Mouse (Mus musculus) G1E (cell line): ENCODE results near the gene Pdia2. TPM values are rescaled to one million over a fixed set of nuclear protein-coding genes. Genes with fewer than 3 reads are reported as not detected.

Source experiments
- ATAC-seq: 2 replicates; pipeline ENCODE4 v1.8.0; 2016; ENCODE audit warnings: mild to moderate bottlenecking; ENCODE audit not compliant: insufficient number of reproducible peaks, poor library complexity, low FRiP score, severe bottlenecking; ENCODE audit errors: extremely low read depth
- DNase-seq: peaks from one replicate; pipeline ENCODE4 v3.0.0; 2012; ENCODE audit warnings: low spot score
- H3K27me3 ChIP-seq: 2 replicates; pipeline ENCODE4 v1.6.1; 2012; ENCODE audit warnings: mild to moderate bottlenecking, low read length, inconsistent platforms; ENCODE audit not compliant: insufficient read depth
- H3K36me3 ChIP-seq: replicated peaks from 2 replicates; pipeline ENCODE3; 2012; ENCODE audit warnings: mild to moderate bottlenecking, inconsistent platforms
- H3K4me1 ChIP-seq: 2 replicates; pipeline ENCODE4 v1.6.1; 2012; ENCODE audit warnings: low read depth, low read length, inconsistent platforms, mixed read lengths; ENCODE audit not compliant: insufficient read depth
- H3K4me3 ChIP-seq: 2 replicates; pipeline ENCODE4 v1.5.1; 2012; ENCODE audit warnings: low read depth, mild to moderate bottlenecking, inconsistent platforms, low read length, moderate library complexity, mixed read lengths
- H3K9me3 ChIP-seq: replicated peaks from 2 replicates; pipeline ENCODE4 v1.6.1; 2012; ENCODE audit warnings: inconsistent platforms
- CTCF ChIP-seq: IDR thresholded peaks from 2 replicates; pipeline ENCODE4 v1.5.1; 2012; ENCODE audit warnings: low read depth, low read length, inconsistent platforms, mixed read lengths
- GATA1 ChIP-seq: IDR thresholded peaks from 2 replicates; pipeline ENCODE4 v1.6.1; 2012; ENCODE audit warnings: borderline replicate concordance, low read length, inconsistent platforms, mixed read lengths
- GATA2 ChIP-seq: IDR thresholded peaks from 2 replicates; pipeline ENCODE4 v1.6.1; 2012; ENCODE audit warnings: low read depth, low read length, inconsistent platforms, borderline replicate concordance
- POLR2AphosphoS5 ChIP-seq: IDR thresholded peaks from 2 replicates; pipeline ENCODE4 v1.6.1; 2012; ENCODE audit warnings: low read depth, low read length, inconsistent platforms; ENCODE audit not compliant: insufficient replicate concordance
- TAL1 ChIP-seq: conservative IDR thresholded peaks from 2 replicates; pipeline ENCODE4 v1.6.1; 2012; ENCODE audit warnings: low read depth, low read length, inconsistent platforms, mixed read lengths
- polyA plus RNA-seq: library from polyadenylated mRNA; stranded (reverse); fragments of >175 nt; gene quantifications from 2 replicates; pipeline ENCODE4 v1.2.3, GENCODE M21; 2012
- total RNA-seq, 2 experiments: library from RNA; stranded (forward) in 1 of 2; stranded (reverse) in 1 of 2; fragments of 200-1000 nt in 1 of 2; fragments of >200 nt in 1 of 2; fragmentation: Nextera tagmentation in 1 of 2; gene quantifications; 2 replicates each; pipeline ENCODE4 v1.2.3; 2014 to 2017

The Pdia2 gene
- total and polyA plus RNA-seq, 3 experiments, result 0.11 to 2.0 (median 0.65) TPM

DNA sequence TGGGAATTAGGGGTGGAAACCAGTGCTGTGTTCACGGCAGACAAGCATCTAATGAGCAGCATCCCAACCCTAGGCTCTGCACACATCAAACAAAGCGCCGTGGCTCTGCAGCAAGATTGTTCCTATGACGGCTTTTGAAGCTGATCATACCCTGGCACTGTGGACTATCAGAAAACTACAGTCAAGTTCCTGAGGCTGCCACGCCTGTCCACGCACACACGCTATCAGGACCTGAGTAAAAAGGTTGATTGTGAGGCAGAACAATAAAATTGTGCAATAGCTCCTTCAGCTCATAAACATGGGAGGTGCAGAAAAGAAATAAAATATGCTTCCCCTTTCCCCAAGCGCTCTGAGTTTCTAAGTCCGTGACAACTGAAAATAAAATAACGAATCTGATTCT is 38.8 kb upstream of the Pdia2 start:
- DNase-seq (no peak), ATAC-seq (no peak)
- no peaks in the 10 kb centered on the region for H3K9me3 ChIP-seq
- H3K4me3 ChIP-seq, result no peak overlapping the region; the same call in 1 of the 2 replicates
- peaks cover 80% of the 10 kb centered on the region for H3K4me1 ChIP-seq
- no peaks in the 10 kb centered on the region for H3K36me3 ChIP-seq
- H3K27me3 ChIP-seq, result no peaks in the 10 kb centered on the region
- no peak for TF ChIP-seq CTCF
- TF ChIP-seq POLR2AphosphoS5, result no peak
- no peak for TF ChIP-seq TAL1
- no peak for TF ChIP-seq GATA2
- TF ChIP-seq GATA1, result no peak

DNA sequence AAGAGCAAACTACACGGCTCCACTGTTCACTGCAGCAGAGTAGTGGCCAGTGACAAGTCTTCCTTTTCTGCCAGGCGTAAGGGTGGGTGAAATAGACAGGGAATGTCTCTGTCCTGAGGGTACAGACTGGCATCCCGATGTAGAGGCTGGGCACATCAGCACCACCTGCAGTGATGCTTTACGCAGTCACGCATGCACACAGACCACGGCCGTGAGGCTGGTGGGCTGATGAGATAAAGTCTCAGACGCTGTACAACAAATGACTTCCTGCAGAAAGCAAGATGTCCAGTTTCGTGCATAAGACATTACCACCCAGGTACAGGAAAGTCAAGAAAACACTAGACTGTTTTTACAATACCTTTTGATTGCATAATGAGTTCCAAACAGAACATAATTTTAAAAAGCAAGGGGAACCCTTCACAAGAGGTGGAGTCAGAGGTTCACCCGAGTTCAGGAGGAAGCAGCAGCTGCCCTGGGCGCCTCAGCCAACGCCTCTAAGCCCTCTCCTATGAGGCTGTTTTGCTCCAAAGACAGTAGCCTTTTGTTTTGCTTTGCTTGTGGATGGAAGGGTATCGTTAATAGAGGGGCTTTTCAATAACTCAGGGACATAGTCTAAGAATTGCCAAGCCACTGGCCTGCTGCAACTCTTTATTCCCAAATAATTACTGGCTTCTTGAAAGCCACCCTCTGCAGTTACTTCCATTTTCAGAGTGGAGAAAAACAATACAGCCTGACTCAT is 36.4 kb upstream of the Pdia2 start:
- H3K9me3 ChIP-seq, result no peaks in the 10 kb centered on the region
- no peaks in the 10 kb centered on the region for H3K27me3 ChIP-seq
- DNase-seq, result no peak
- no peaks in the 10 kb centered on the region for H3K36me3 ChIP-seq
- H3K4me1 ChIP-seq, result peaks cover 61% of the 10 kb centered on the region
- H3K4me3 ChIP-seq, result peak overlapping the region; percentile 44; the same call in 1 of the 2 replicates
- TF ChIP-seq GATA2, result no peak
- TF ChIP-seq TAL1, result 0 out of 2 replicates have a peak, but pooled peaks have one; percentile 6
- no peak for TF ChIP-seq CTCF
- no peak; the same call in 1 of the 2 replicates for ATAC-seq

GRCm38 (mm10) chr17:26234386-26234785 is 35.5 kb upstream of the Pdia2 start:
- DNase-seq (no peak), ATAC-seq (no peak)
- no peaks in the 10 kb centered on the region for H3K27me3 ChIP-seq
- no peak for TF ChIP-seq GATA1
- no peak for TF ChIP-seq POLR2AphosphoS5
- TF ChIP-seq CTCF, result no peak
- TF ChIP-seq TAL1, result no peak
- no peak for TF ChIP-seq GATA2
- peaks cover 57% of the 10 kb centered on the region for H3K4me1 ChIP-seq
- H3K4me3 ChIP-seq, result no peak overlapping the region
- no peaks in the 10 kb centered on the region for H3K9me3 ChIP-seq
- H3K36me3 ChIP-seq, result peaks cover 4% of the 10 kb centered on the region

DNA sequence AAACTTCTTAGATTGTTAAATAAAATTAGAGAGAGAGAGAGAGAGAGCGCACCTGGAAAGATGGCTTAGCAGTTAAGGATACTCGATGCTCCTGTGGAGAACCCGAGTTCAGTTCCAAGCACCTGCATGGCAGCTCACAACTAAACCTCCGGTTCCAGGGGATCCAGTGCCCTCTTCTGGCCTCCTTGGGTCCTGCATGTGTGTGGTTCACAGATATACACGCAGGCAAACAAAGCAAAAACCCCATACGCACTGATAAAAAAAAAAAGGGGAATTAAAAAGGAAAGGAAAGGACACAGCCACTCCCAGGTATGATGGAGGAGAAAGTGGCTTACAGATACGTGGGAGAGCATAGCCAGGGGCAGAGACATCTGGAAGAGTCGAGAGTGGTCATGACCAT is 34.0 kb upstream of the Pdia2 start:
- Histone ChIP-seq H3K4me3 (no peak overlapping the region), H3K36me3 (peaks cover 4% of the 10 kb centered on the region), H3K9me3 (no peaks in the 10 kb centered on the region), H3K4me1 (peaks cover 43% of the 10 kb centered on the region), H3K27me3 (no peaks in the 10 kb centered on the region)
- no peak for DNase-seq
- ATAC-seq, result no peak
- no peak for TF ChIP-seq POLR2AphosphoS5
- no peak for TF ChIP-seq TAL1
- TF ChIP-seq GATA2, result no peak
- TF ChIP-seq GATA1, result no peak
- TF ChIP-seq CTCF, result no peak

DNA sequence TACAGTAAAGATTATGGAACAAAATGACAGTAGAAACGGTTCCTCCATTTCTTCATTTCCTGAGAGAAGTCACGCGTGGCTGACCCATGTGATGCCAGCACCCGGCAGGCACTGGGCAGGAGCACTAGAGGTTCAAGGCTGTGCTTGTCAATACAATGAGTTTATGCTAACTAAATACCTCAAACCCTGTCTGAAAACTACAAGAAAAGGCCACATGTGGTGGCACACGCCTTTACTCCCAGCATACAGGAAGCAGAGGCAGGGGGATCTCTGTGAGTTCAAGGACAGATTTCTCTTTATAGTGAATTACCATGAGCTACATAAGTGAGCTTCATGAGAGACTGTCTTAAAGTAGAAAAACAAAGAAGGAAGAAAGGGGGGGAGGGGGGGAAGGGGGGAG is 32.3 kb upstream of the Pdia2 start:
- H3K4me1 ChIP-seq, result peaks cover 28% of the 10 kb centered on the region
- H3K9me3 ChIP-seq, result no peaks in the 10 kb centered on the region
- no peak overlapping the region for H3K4me3 ChIP-seq
- no peak for DNase-seq
- TF ChIP-seq POLR2AphosphoS5 (no peak), GATA1 (no peak), TAL1 (no peak), CTCF (no peak), GATA2 (no peak)
- peaks cover 4% of the 10 kb centered on the region for H3K36me3 ChIP-seq
- ATAC-seq, result no peak
- no peaks in the 10 kb centered on the region for H3K27me3 ChIP-seq

GRCm38 (mm10) chr17:26229776-26230175 is 30.9 kb upstream of the Pdia2 start:
- TF ChIP-seq CTCF (no peak), GATA1 (no peak), TAL1 (no peak), GATA2 (no peak), POLR2AphosphoS5 (no peak)
- no peak overlapping the region for H3K4me3 ChIP-seq
- no peaks in the 10 kb centered on the region for H3K9me3 ChIP-seq
- H3K27me3 ChIP-seq, result no peaks in the 10 kb centered on the region
- no peak for DNase-seq
- peaks cover 9% of the 10 kb centered on the region for H3K36me3 ChIP-seq
- peaks cover 19% of the 10 kb centered on the region for H3K4me1 ChIP-seq
- no peak for ATAC-seq
